Mouse (Mus musculus): ENCODE data around the gene AL731706.1. TPM values are rescaled to one million over a fixed set of nuclear protein-coding genes. Genes with fewer than 3 reads are reported as not detected.
A peak's percentile ranks its signal among the peaks of the same experiment; 100 is the strongest.

The AL731706.1 gene
- polyA plus RNA-seq (2014; fragmentation: Nextera tagmentation; extraction: Ambion mirVana): 23.4 and 32.1 TPM in 2 replicates

- H3K4me2 ChIP-seq: peak within 1 kb of the TSS; percentile 49
- H3K9ac ChIP-seq (ENCODE audit: low read length): peak within 1 kb of the TSS; percentile 77
- no peaks in the 10 kb centered on the region for H3K27me3 ChIP-seq (ENCODE audit: control insufficient read depth, insufficient read depth, low read length)
- WGBS: under 1% methylated on average over 49 of the region's 49 CpGs
- peaks cover 9% of the 10 kb centered on the region for H3K4me1 ChIP-seq (ENCODE audit: control insufficient read depth, insufficient read depth, low read length)
- no peaks in the 10 kb centered on the region for H3K9me3 ChIP-seq (ENCODE audit: control insufficient read depth, low read length)
- DNase-seq (ENCODE audit: low spot score, missing footprints) (peak; percentile 100), ATAC-seq (ENCODE audit: low FRiP score) (peak; percentile 97)
- peak within 1 kb of the TSS; percentile 68 for H3K4me3 ChIP-seq (ENCODE audit: low read depth, low read length)
- H3K27ac ChIP-seq (ENCODE audit: low read depth, low read length): peak within 1 kb of the TSS; percentile 82
- H3K36me3 ChIP-seq (ENCODE audit: control insufficient read depth, insufficient read depth, low read length): no peaks in the 10 kb centered on the region
These were observed at the start of gene AL731706.1, which contains the start of the genes Slx4ip and Mkks for GRCm38 (mm10) chr2:136891068-136891950. Gene AL731706.1 (minus strand): TSS chr2:136891389. Gene Slx4ip (plus strand): TSS chr2:136891218. Gene Mkks (minus strand): TSS chr2:136891389.

- H3K4me3 ChIP-seq (ENCODE audit: low read depth, low read length): no peak overlapping the region
- H3K9ac ChIP-seq (ENCODE audit: low read length): no peak overlapping the region
- H3K9me3 ChIP-seq (ENCODE audit: control insufficient read depth, low read length): no peaks in the 10 kb centered on the region
- WGBS: 84% methylated on average over 1 of the region's 1 CpGs
- H3K27me3 ChIP-seq (ENCODE audit: control insufficient read depth, insufficient read depth, low read length): no peaks in the 10 kb centered on the region
- H3K4me1 ChIP-seq (ENCODE audit: control insufficient read depth, insufficient read depth, low read length): no peaks in the 10 kb centered on the region
- no peak for DNase-seq (ENCODE audit: low spot score, missing footprints)
- H3K36me3 ChIP-seq (ENCODE audit: control insufficient read depth, insufficient read depth, low read length): no peaks in the 10 kb centered on the region
- no peak overlapping the region for H3K4me2 ChIP-seq
- no peak overlapping the region for H3K27ac ChIP-seq (ENCODE audit: low read depth, low read length)
- ATAC-seq (ENCODE audit: low FRiP score): no peak
These were observed 47.1 kb upstream of the AL731706.1 start for GRCm38 (mm10) chr2:136938249-136938648.

GRCm38 (mm10) chr2:136936391-136937288 is 45.5 kb upstream of the AL731706.1 start:
- Histone ChIP-seq H3K27ac (ENCODE audit: low read depth, low read length) (no peak overlapping the region), H3K4me1 (ENCODE audit: control insufficient read depth, insufficient read depth, low read length) (no peaks in the 10 kb centered on the region), H3K36me3 (ENCODE audit: control insufficient read depth, insufficient read depth, low read length) (no peaks in the 10 kb centered on the region), H3K27me3 (ENCODE audit: control insufficient read depth, insufficient read depth, low read length) (no peaks in the 10 kb centered on the region), H3K9ac (ENCODE audit: low read length) (no peak overlapping the region), H3K4me3 (ENCODE audit: low read depth, low read length) (no peak overlapping the region), H3K9me3 (ENCODE audit: control insufficient read depth, low read length) (no peaks in the 10 kb centered on the region), H3K4me2 (no peak overlapping the region)
- WGBS: 96% methylated on average over 4 of the region's 4 CpGs
- no peak for ATAC-seq (ENCODE audit: low FRiP score)
- no peak for DNase-seq (ENCODE audit: low spot score, missing footprints)

DNA sequence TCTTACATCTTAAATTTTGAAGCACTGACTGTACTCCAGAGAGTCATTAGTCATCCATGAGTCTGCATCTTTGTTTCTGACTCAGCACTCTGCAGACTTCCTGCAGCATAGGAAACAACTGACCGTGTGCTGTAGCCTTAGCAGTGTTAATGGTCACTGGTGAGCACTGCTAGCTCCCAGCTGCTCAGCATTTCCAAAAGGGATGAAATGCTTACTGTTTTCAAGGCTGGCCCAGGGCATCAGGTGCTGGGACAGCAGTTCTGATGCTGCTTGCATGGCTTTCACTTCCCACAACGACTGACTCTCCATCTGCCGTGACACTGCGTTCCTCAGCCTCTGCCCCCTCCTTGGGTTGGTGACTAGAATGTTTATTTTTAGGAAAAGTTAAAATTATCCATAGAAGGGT is 29.8 kb upstream of the AL731706.1 start:
- no peak for DNase-seq (ENCODE audit: low spot score, missing footprints)
- no peaks in the 10 kb centered on the region for H3K36me3 ChIP-seq (ENCODE audit: control insufficient read depth, insufficient read depth, low read length)
- no peaks in the 10 kb centered on the region for H3K9me3 ChIP-seq (ENCODE audit: control insufficient read depth, low read length)
- no peaks in the 10 kb centered on the region for H3K4me1 ChIP-seq (ENCODE audit: control insufficient read depth, insufficient read depth, low read length)
- WGBS: 89% methylated on average over 4 of the region's 4 CpGs
- no peak overlapping the region for H3K4me3 ChIP-seq (ENCODE audit: low read depth, low read length)
- no peak overlapping the region for H3K27ac ChIP-seq (ENCODE audit: low read depth, low read length)
- no peaks in the 10 kb centered on the region for H3K27me3 ChIP-seq (ENCODE audit: control insufficient read depth, insufficient read depth, low read length)
- H3K4me2 ChIP-seq: no peak overlapping the region
- ATAC-seq (ENCODE audit: low FRiP score): no peak
- no peak overlapping the region for H3K9ac ChIP-seq (ENCODE audit: low read length)

GRCm38 (mm10) chr2:136920257-136920993 is 29.2 kb upstream of the AL731706.1 start:
- DNase-seq (ENCODE audit: low spot score, missing footprints): no peak
- H3K4me1 ChIP-seq (ENCODE audit: control insufficient read depth, insufficient read depth, low read length): no peaks in the 10 kb centered on the region
- ATAC-seq (ENCODE audit: low FRiP score): no peak
- WGBS: 93% methylated on average over 3 of the region's 3 CpGs
- H3K27ac ChIP-seq (ENCODE audit: low read depth, low read length): no peak overlapping the region
- H3K36me3 ChIP-seq (ENCODE audit: control insufficient read depth, insufficient read depth, low read length): no peaks in the 10 kb centered on the region
- H3K9ac ChIP-seq (ENCODE audit: low read length): no peak overlapping the region
- H3K27me3 ChIP-seq (ENCODE audit: control insufficient read depth, insufficient read depth, low read length): no peaks in the 10 kb centered on the region
- H3K4me2 ChIP-seq: no peak overlapping the region
- H3K9me3 ChIP-seq (ENCODE audit: control insufficient read depth, low read length): no peaks in the 10 kb centered on the region
- no peak overlapping the region for H3K4me3 ChIP-seq (ENCODE audit: low read depth, low read length)

- no peak overlapping the region for H3K27ac ChIP-seq (ENCODE audit: low read depth, low read length)
- DNase-seq (ENCODE audit: low spot score, missing footprints) (no peak), ATAC-seq (ENCODE audit: low FRiP score) (no peak)
These were observed 28.2 kb upstream of the AL731706.1 start for GRCm38 (mm10) chr2:136919433-136919832.

DNA sequence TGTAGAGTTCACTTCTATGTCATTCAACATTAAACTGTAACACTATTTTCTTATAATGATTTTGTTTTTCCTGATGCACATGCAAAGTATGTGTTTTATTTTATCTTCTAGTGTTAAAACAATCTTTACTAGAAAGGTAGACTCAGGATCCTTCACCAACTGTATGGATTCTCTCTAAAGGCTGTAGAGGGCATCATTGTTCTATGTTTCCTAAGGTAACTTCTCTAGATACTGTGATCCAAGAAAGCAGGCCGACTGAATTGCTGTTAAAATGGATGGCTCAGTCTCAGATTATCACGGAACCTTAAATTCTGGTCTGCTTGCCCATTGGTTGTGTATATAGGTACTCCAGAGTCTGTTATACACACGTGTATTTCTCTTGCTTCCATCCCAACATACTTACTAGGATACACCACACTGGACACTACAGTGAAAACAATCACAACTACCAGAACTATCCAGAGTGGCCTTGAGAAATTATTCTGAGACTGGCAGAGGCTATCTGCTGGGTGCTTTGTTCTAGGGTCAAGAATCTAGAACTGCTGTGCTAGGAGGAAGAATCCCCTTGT is 23.2 kb upstream of the AL731706.1 start:
- 49% methylated on average over 3 of the region's 3 CpGs for WGBS
- Histone ChIP-seq H3K27ac (ENCODE audit: low read depth, low read length) (no peak overlapping the region), H3K9ac (ENCODE audit: low read length) (no peak overlapping the region), H3K9me3 (ENCODE audit: control insufficient read depth, low read length) (no peaks in the 10 kb centered on the region), H3K4me3 (ENCODE audit: low read depth, low read length) (no peak overlapping the region), H3K4me2 (no peak overlapping the region), H3K27me3 (ENCODE audit: control insufficient read depth, insufficient read depth, low read length) (no peaks in the 10 kb centered on the region), H3K36me3 (ENCODE audit: control insufficient read depth, insufficient read depth, low read length) (no peaks in the 10 kb centered on the region), H3K4me1 (ENCODE audit: control insufficient read depth, insufficient read depth, low read length) (peaks cover 14% of the 10 kb centered on the region)
- DNase-seq (ENCODE audit: low spot score, missing footprints) (no peak), ATAC-seq (ENCODE audit: low FRiP score) (no peak)

More at GRCm38 (mm10) chr2:136919433-136919832, 28.2 kb upstream of the AL731706.1 start:
- Histone ChIP-seq H3K4me3 (ENCODE audit: low read depth, low read length) (no peak overlapping the region), H3K9me3 (ENCODE audit: control insufficient read depth, low read length) (no peaks in the 10 kb centered on the region), H3K4me2 (no peak overlapping the region), H3K36me3 (ENCODE audit: control insufficient read depth, insufficient read depth, low read length) (no peaks in the 10 kb centered on the region), H3K27me3 (ENCODE audit: control insufficient read depth, insufficient read depth, low read length) (no peaks in the 10 kb centered on the region), H3K4me1 (ENCODE audit: control insufficient read depth, insufficient read depth, low read length) (no peaks in the 10 kb centered on the region), H3K9ac (ENCODE audit: low read length) (no peak overlapping the region)
- 87% methylated on average over 1 of the region's 1 CpGs for WGBS

DNA sequence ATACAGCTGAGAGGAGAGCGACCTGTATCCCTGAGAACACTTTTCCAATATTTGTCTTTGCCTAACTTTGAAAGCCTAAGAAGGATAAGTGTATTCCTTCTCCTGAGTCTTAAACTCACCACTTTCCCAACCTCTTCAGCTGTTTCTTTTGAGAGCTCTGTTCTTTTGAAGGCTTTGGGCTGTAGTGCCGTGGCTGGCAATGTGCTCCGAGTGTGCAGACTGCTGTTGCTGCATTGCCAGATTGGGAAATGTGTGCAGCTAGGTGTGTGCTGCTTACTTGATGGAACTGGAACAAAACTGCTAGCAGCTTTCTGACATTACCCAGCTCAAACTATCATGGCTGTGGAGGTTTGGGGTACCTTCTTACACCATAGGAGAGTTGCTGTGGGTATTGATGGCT is 21.8 kb upstream of the AL731706.1 start:
- no peaks in the 10 kb centered on the region for H3K9me3 ChIP-seq (ENCODE audit: control insufficient read depth, low read length)
- 16% methylated on average over 3 of the region's 3 CpGs for WGBS
- H3K27me3 ChIP-seq (ENCODE audit: control insufficient read depth, insufficient read depth, low read length): no peaks in the 10 kb centered on the region
- H3K4me1 ChIP-seq (ENCODE audit: control insufficient read depth, insufficient read depth, low read length): peaks cover 14% of the 10 kb centered on the region
- no peak overlapping the region; the same call in 1 of the 2 replicates for H3K9ac ChIP-seq (ENCODE audit: low read length)
- no peak overlapping the region for H3K4me3 ChIP-seq (ENCODE audit: low read depth, low read length)
- no peaks in the 10 kb centered on the region for H3K36me3 ChIP-seq (ENCODE audit: control insufficient read depth, insufficient read depth, low read length)
- no peak overlapping the region; the same call in 1 of the 2 replicates for H3K4me2 ChIP-seq
- ATAC-seq (ENCODE audit: low FRiP score): 0 out of 2 replicates have a peak, but pooled peaks have one; percentile 7
- no peak for DNase-seq (ENCODE audit: low spot score, missing footprints)
- H3K27ac ChIP-seq (ENCODE audit: low read depth, low read length): no peak overlapping the region
